Mouse (Mus musculus): ENCODE data around the gene Lipt2.

- TF ChIP-seq CTCF (IDR thresholded peaks at IDR 0.05; ENCODE audit: control insufficient read depth, insufficient read depth, low read length), result no peak
- no peak for TF ChIP-seq POLR2A (IDR thresholded peaks at IDR 0.05; ENCODE audit: borderline replicate concordance, control insufficient read depth, low read depth, low read length)
Measured at GRCm38 (mm10) chr7:100125166-100125565, 33.9 kb upstream of the Lipt2 start.

All from bone marrow, adult 2 months (tissue).